Mouse (Mus musculus) lung, postnatal 0 days (tissue): ENCODE data around the gene Fxyd6. TPM values are rescaled to one million over a fixed set of nuclear protein-coding genes. Genes with fewer than 3 reads are reported as not detected.

ENCODE experiments used
- ATAC-seq: fragments of 200-750 bp; cut with Nextera tagmentation; 2 replicates; pipeline ENCODE4 v1.8.0; 2017; ENCODE audit warnings: moderate library complexity
- DNase-seq: peaks from one replicate; pipeline ENCODE4 v3.0.0-alpha.2; 2016; ENCODE audit warnings: low spot score
- H3K27ac ChIP-seq: fragments of 300-500 bp; sonication (generic); 2 replicates; pipeline ENCODE4 v1.5.1; 2014; ENCODE audit warnings: antibody characterized with exemption, mild to moderate bottlenecking, low read length, mixed read lengths
- H3K27me3 ChIP-seq: fragments of 300-500 bp; sonication (generic); replicated peaks from 2 replicates; pipeline ENCODE4 v1.6.1; 2014; ENCODE audit warnings: low read length, mixed read lengths; ENCODE audit not compliant: insufficient read depth
- H3K36me3 ChIP-seq: fragments of 300-500 bp; sonication (generic); 2 replicates; pipeline ENCODE4 v1.6.1; 2014; ENCODE audit warnings: low read length, mixed read lengths; ENCODE audit not compliant: insufficient read depth
- H3K4me1 ChIP-seq: fragments of 300-500 bp; sonication (generic); 2 replicates; pipeline ENCODE4 v1.6.1; 2014; ENCODE audit warnings: antibody characterized with exemption, low read depth, low read length, mixed read lengths; ENCODE audit not compliant: insufficient read depth
- H3K4me2 ChIP-seq: fragments of 300-500 bp; sonication (generic); replicated peaks from 2 replicates; pipeline ENCODE4 v1.6.1; 2014; ENCODE audit warnings: low read depth, mild to moderate bottlenecking, low read length, moderate library complexity, mixed read lengths
- H3K4me3 ChIP-seq: fragments of 300-500 bp; sonication (generic); 2 replicates; pipeline ENCODE4 v1.5.1; 2014; ENCODE audit warnings: low read depth, low read length
- H3K9ac ChIP-seq: fragments of 300-500 bp; sonication (generic); replicated peaks from 2 replicates; pipeline ENCODE4 v1.6.1; 2014; ENCODE audit warnings: low read depth, mild to moderate bottlenecking
- H3K9me3 ChIP-seq: fragments of 300-500 bp; sonication (generic); 2 replicates; pipeline ENCODE4 v1.6.1; 2016; ENCODE audit warnings: low read length, mixed read lengths
- CTCF ChIP-seq: IDR thresholded peaks from 2 replicates; pipeline ENCODE4 v1.5.1; 2016; ENCODE audit warnings: antibody characterized with exemption, mild to moderate bottlenecking
- EP300 ChIP-seq: IDR thresholded peaks from 2 replicates; pipeline ENCODE4 v1.6.1; 2016; ENCODE audit warnings: antibody characterized with exemption, mild to moderate bottlenecking, control low read depth
- WGBS: fragments of 180-500 bp; shearing (Covaris S2); extraction: QIAGEN DNeasy Blood & Tissue Kit; methylation state at CpG from one replicate; pipeline ENCODE4 v1.1.7; 2014; 5-methylcytosine and 5-hydroxymethylcytosine counted together
- polyA plus RNA-seq: library from polyadenylated mRNA; unstranded; fragments of >200 nt; fragmentation: Nextera tagmentation; extraction: Ambion mirVana; gene quantifications from 2 replicates; pipeline ENCODE4 v1.2.1, GENCODE M21; 2015

The Fxyd6 gene
- polyA plus RNA-seq, 1 experiment from 2014 or later: 13.4 TPM

DNA sequence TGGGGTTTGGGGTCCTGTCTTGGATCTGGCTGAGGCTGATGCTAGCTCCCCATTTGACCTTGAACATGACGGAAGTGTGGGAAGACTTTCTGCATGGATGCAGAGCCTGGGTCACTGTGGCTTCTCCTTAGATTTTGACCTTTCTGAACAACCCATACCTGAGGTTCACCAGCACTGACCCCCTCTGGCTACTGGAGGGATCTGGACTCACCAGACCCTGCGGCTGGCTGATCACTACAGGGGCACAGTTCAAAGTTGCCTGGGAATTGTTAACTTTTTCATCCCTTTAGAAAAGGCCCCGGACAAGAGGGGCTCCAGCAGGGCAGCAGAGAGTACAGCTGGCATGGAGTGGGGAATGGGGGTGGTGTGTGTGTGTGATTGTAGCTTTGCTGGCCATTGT lies 36.8 kb downstream of the Fxyd6 start:
- no peak for DNase-seq
- H3K4me3 ChIP-seq: no peak overlapping the region
- no peak for ATAC-seq
- no peaks in the 10 kb centered on the region for H3K36me3 ChIP-seq
- H3K4me2 ChIP-seq: no peak overlapping the region
- no peaks in the 10 kb centered on the region for H3K9me3 ChIP-seq
- H3K27ac ChIP-seq: no peak overlapping the region
- TF ChIP-seq EP300 (no peak), CTCF (no peak)
- no peaks in the 10 kb centered on the region for H3K27me3 ChIP-seq
- WGBS: 85% methylated on average over 3 of the region's 3 CpGs
- H3K9ac ChIP-seq: no peak overlapping the region
- no peaks in the 10 kb centered on the region for H3K4me1 ChIP-seq

DNA sequence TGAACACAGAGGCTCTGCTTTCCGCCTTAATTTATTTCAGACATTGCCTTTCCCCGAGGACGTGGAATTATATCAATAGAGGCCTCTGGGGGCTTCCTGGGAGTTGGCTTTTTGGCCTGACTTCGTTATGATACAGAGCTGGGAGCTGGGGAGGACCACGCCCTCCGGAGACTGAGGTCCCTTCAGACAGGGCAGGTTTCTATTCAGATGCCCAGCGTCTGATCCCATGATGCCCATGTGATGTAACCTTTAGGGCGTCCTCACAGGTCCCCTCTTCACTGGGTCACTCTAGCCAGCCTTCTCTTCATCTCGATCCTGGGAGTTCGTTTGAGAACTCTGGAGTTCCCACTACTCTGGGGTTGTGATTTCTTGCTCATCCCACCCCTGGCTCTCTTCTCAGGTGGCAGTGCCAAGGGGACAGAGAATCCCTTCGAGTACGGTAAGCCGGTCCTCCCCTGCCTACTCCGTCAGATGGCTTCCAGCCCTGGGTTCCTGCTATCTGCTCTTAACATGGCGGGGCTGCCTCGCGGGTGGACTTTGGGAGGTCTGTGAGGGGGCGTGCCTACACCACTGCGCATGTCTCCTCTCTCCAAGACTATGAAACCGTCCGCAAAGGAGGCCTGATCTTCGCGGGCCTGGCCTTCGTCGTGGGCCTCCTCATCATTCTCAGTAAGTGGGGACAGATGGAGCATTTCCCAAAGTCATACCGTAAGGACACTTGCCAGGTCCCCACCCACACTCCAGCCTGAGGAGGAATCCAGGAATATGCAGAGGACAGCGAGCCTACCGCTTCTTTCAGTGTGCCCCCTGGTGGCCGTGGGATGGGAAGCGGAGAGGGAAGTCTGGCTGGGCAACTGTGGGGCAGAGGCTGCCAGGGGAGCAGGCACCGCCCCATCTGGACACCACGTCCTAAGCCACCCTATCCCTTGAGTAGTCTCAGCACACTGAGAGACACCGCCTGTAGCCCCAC lies 38.0 kb downstream of the Fxyd6 start:
- no peaks in the 10 kb centered on the region for H3K27me3 ChIP-seq
- 35% methylated on average over 33 of the region's 33 CpGs for WGBS
- no peak overlapping the region for H3K27ac ChIP-seq
- H3K4me1 ChIP-seq: no peaks in the 10 kb centered on the region
- no peak overlapping the region for H3K4me3 ChIP-seq
- TF ChIP-seq EP300: no peak
- TF ChIP-seq CTCF: peak; percentile 89
- H3K9ac ChIP-seq: no peak overlapping the region
- H3K36me3 ChIP-seq: no peaks in the 10 kb centered on the region
- peak overlapping the region; percentile 43 for H3K4me2 ChIP-seq
- no peaks in the 10 kb centered on the region for H3K9me3 ChIP-seq
- peak; percentile 68 for ATAC-seq
- DNase-seq: peak; percentile 77

DNA sequence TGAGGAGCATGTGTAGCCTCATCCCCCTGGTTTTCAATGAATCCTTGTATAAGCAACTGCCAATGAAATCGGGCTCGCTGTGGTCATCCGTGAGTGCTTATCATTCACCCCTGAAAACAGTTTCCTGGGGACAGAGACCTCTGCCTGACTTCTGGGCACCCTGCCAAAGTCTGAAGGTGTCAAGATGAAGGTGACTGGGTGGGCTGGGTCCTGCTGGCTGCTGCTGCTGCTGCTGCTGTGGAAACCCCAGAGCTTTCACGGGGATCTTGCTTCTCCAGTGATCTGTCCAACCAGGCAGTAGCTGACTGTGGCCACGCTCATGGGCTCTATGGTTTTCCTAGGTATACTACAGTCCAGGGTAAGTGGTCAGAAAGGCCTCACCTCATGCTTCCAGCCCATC lies 40.2 kb downstream of the Fxyd6 start:
- Histone ChIP-seq H3K4me1 (no peaks in the 10 kb centered on the region), H3K27me3 (no peaks in the 10 kb centered on the region), H3K27ac (no peak overlapping the region), H3K9ac (no peak overlapping the region), H3K9me3 (no peaks in the 10 kb centered on the region), H3K36me3 (no peaks in the 10 kb centered on the region), H3K4me3 (no peak overlapping the region), H3K4me2 (no peak overlapping the region)
- WGBS: 64% methylated on average over 5 of the region's 5 CpGs
- TF ChIP-seq CTCF: no peak
- TF ChIP-seq EP300: no peak
- no peak for ATAC-seq
- DNase-seq: no peak

DNA sequence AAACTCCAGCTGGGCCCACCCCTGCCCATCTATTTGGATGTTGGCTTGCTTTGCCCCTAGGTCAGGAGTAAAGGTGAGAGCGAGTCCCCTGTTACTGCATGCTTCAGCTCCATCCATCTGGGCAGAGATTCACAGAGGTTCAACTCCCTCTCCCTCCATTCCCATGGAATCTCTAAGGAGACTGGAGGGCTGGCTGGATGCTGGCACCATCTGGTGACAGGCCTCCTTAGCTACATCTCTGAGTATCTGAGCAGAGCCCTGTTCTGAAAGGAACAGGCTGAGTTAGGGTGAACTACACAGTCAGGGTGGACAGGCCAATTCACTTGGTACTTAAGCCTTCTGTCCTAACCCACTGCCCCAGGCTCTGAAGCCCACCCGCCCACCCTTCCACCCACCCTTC lies 40.6 kb downstream of the Fxyd6 start:
- no peak for ATAC-seq
- Histone ChIP-seq H3K27me3 (no peaks in the 10 kb centered on the region), H3K4me3 (no peak overlapping the region), H3K36me3 (no peaks in the 10 kb centered on the region), H3K27ac (no peak overlapping the region), H3K9ac (no peak overlapping the region), H3K9me3 (no peaks in the 10 kb centered on the region), H3K4me1 (no peaks in the 10 kb centered on the region), H3K4me2 (no peak overlapping the region)
- no peak for DNase-seq
- TF ChIP-seq CTCF (no peak), EP300 (no peak)
- 83% methylated on average over 2 of the region's 2 CpGs for WGBS

DNA sequence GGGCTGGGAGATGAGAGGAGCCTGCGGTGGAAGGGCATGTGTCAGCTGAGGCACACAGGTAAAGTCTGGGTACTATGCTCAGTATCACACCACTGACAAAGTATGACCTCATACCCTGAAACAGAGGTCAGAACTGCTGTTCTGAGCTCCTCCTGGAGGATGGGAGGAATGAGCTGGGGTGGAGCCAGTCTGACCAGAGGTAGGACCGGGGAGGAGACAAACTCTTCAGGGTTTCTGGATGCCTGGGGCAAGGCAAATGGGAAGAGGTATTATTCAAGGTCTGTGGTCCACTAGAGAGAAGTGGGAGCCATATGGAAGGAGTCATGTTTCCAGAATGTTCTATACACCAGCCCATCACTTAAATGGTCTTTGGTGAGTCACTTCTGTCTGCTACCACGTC lies 41.1 kb downstream of the Fxyd6 start:
- H3K9ac ChIP-seq: no peak overlapping the region
- ATAC-seq: no peak
- H3K4me1 ChIP-seq: no peaks in the 10 kb centered on the region
- no peaks in the 10 kb centered on the region for H3K36me3 ChIP-seq
- no peak overlapping the region for H3K4me3 ChIP-seq
- no peak overlapping the region for H3K4me2 ChIP-seq
- H3K27ac ChIP-seq: no peak overlapping the region
- TF ChIP-seq CTCF (no peak), EP300 (no peak)
- no peaks in the 10 kb centered on the region for H3K27me3 ChIP-seq
- no peaks in the 10 kb centered on the region for H3K9me3 ChIP-seq
- no peak for DNase-seq
- 68% methylated on average over 3 of the region's 3 CpGs for WGBS

DNA sequence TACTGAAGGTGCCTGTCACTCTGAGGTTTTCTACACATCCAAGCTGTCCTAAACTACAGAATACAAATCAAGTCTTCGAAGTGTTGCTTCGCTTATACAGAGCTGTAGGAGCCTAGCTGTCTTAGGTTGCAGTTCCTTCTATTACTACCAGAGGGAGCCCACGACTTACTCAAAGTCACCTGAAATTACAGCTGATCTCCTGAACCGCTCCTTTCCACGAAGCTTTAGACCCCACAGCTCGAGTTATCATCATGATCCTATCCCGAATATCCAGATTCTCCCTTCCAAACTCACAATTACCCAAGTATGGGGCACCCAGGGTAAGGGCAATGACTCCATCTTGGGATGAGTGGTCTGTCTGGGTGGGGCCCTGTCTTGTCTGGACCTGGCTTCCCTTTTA lies 41.8 kb downstream of the Fxyd6 start:
- Histone ChIP-seq H3K36me3 (no peaks in the 10 kb centered on the region), H3K4me3 (no peak overlapping the region), H3K27me3 (no peaks in the 10 kb centered on the region), H3K9ac (no peak overlapping the region), H3K27ac (no peak overlapping the region), H3K9me3 (no peaks in the 10 kb centered on the region), H3K4me1 (no peaks in the 10 kb centered on the region), H3K4me2 (peak overlapping the region; percentile 28; the same call in 1 of the 2 replicates)
- ATAC-seq: peak; percentile 55
- DNase-seq: peak; percentile 78
- no peak for TF ChIP-seq EP300
- peak; percentile 73 for TF ChIP-seq CTCF
- 15% methylated on average over 7 of the region's 7 CpGs for WGBS
